Mouse (Mus musculus): ENCODE measurements at regions not wholly inside any gene's neighbourhood (a gene's known extent, or its start where the extent isn't known, plus 50 kb on each side); places are given as distances from the start of the nearest gene placed in this dataset.
A peak's percentile ranks its signal among the peaks of the same experiment; 100 is the strongest.

DNA sequence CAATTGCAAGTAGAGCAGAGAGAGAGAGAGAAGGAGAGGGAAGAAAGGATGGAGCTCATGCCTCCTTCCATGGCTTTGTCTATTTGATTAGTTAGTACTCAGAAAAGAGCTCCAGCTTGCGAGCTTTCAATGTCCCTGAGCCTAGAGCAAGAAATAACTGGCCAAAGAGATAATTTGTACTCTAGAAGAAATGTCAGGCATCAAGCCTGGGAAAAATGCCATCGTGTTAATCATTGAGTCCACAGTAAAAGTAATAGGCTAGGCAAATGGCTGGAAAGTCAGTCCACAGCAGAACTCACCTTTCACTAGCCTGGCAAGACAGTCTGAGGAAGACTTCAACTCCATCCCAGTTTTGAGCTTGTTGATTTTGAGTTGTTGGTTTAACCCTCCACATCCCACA is 129.1 kb upstream of the Htr2a start:
- WGBS = 65% methylated on average over 2 of the region's 2 CpGs
- Histone ChIP-seq H3K27ac (replicated peaks) (no peak overlapping the region), H3K4me3 (no peak overlapping the region), H3K27me3 (no peaks in the 10 kb centered on the region), H3K4me1 (no peaks in the 10 kb centered on the region), H3K36me3 (no peaks in the 10 kb centered on the region), H3K9ac (replicated peaks) (no peak overlapping the region), H3K9me3 (no peaks in the 10 kb centered on the region), H3K4me2 (replicated peaks) (no peak overlapping the region)
- no peak for ATAC-seq (replicated peaks)

GRCm38 (mm10) chr14:74516451-74516850 is 124.2 kb upstream of the Htr2a start:
- WGBS = 95% methylated on average over 3 of the region's 3 CpGs
- Histone ChIP-seq H3K27ac (replicated peaks) (no peak overlapping the region), H3K4me3 (no peak overlapping the region), H3K4me2 (replicated peaks) (no peak overlapping the region), H3K9ac (replicated peaks) (no peak overlapping the region), H3K27me3 (no peaks in the 10 kb centered on the region), H3K36me3 (no peaks in the 10 kb centered on the region), H3K4me1 (no peaks in the 10 kb centered on the region), H3K9me3 (no peaks in the 10 kb centered on the region)
- no peak for ATAC-seq (replicated peaks)

- WGBS = 70% methylated on average over 6 of the region's 6 CpGs
- no peak for ATAC-seq (replicated peaks)
- Histone ChIP-seq H3K36me3 (no peaks in the 10 kb centered on the region), H3K4me2 (replicated peaks) (no peak overlapping the region), H3K9me3 (no peaks in the 10 kb centered on the region), H3K4me1 (no peaks in the 10 kb centered on the region), H3K27ac (replicated peaks) (no peak overlapping the region), H3K9ac (replicated peaks) (no peak overlapping the region), H3K4me3 (no peak overlapping the region), H3K27me3 (no peaks in the 10 kb centered on the region)
Measured at GRCm38 (mm10) chr14:74519531-74519930, 121.1 kb upstream of the Htr2a start.

- WGBS = 91% methylated on average over 3 of the region's 3 CpGs
- no peak overlapping the region for H3K4me3 ChIP-seq
- no peak for ATAC-seq (replicated peaks)
Measured at GRCm38 (mm10) chr14:74521669-74522068, 119.0 kb upstream of the Htr2a start.

DNA sequence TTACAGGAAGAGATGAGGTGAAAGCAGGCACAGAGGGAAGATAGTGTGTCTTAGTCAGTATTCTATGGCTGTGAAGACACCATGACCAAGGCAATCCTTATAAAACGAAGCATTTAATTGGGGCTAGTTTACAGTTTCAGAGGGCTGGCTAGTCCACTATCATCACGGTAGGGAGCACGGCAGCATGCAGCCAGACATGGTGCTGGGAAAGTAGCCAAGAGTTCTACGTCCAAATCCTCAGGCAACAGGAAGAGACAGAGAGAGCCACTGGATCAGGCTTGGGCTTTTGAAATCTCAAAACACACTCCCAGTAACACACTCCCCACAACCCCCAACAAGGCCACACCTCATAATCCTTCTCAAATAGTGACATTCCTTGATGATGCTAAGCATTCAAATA is 113.4 kb upstream of the Htr2a start:
- H3K9me3 ChIP-seq = no peaks in the 10 kb centered on the region
- H3K36me3 ChIP-seq = no peaks in the 10 kb centered on the region
- H3K4me1 ChIP-seq = peaks cover 12% of the 10 kb centered on the region
- WGBS = 57% methylated on average over 4 of the region's 4 CpGs
- no peak overlapping the region for H3K4me3 ChIP-seq
- no peaks in the 10 kb centered on the region for H3K27me3 ChIP-seq
- no peak for ATAC-seq (replicated peaks)
- no peak overlapping the region for H3K27ac ChIP-seq (replicated peaks)
- H3K9ac ChIP-seq (replicated peaks) = no peak overlapping the region
- no peak overlapping the region for H3K4me2 ChIP-seq (replicated peaks)

More at GRCm38 (mm10) chr14:74521669-74522068, 119.0 kb upstream of the Htr2a start:
- no peaks in the 10 kb centered on the region for H3K27me3 ChIP-seq
- H3K4me1 ChIP-seq = no peaks in the 10 kb centered on the region
- no peak overlapping the region for H3K9ac ChIP-seq (replicated peaks)
- no peaks in the 10 kb centered on the region for H3K9me3 ChIP-seq
- H3K4me2 ChIP-seq (replicated peaks) = no peak overlapping the region
- H3K36me3 ChIP-seq = no peaks in the 10 kb centered on the region
- no peak overlapping the region for H3K27ac ChIP-seq (replicated peaks)

DNA sequence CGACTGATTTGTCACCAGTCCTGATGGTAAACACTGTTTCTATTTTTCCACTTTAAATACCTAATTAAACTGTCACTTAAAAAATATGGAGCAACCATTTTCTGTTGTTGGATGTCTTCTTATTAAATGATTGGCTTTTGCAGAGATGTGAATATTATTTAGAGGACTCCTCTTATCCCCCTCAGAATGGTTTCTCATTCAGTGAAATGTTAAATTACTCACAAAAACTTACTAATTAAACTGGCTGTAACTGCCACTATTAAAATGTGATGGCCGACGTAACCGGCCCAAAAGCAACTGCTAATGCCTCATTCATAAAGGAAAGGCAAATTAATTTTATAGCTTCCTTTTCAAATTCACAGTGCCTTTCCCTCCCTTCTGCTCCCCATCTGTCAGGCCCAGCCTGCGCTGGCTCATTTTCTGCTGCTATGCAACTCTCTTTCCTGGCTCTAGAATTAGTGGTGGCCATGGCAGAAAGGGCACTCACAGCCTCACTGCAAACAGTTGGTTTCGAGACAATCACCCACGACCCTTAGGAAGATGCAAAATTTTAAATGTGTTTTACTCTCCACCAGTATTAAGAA is 111.2 kb upstream of the Htr2a start:
- no peak overlapping the region for H3K4me3 ChIP-seq
- no peak overlapping the region for H3K4me2 ChIP-seq (replicated peaks)
- ATAC-seq (replicated peaks) = peak; percentile 85
- H3K27me3 ChIP-seq = no peaks in the 10 kb centered on the region
- H3K4me1 ChIP-seq = peaks cover 12% of the 10 kb centered on the region
- H3K27ac ChIP-seq (replicated peaks) = peak overlapping the region; percentile 34; the same call in 1 of the 2 replicates
- no peaks in the 10 kb centered on the region for H3K9me3 ChIP-seq
- no peak overlapping the region for H3K9ac ChIP-seq (replicated peaks)
- no peaks in the 10 kb centered on the region for H3K36me3 ChIP-seq
- WGBS = 45% methylated on average over 7 of the region's 7 CpGs

DNA sequence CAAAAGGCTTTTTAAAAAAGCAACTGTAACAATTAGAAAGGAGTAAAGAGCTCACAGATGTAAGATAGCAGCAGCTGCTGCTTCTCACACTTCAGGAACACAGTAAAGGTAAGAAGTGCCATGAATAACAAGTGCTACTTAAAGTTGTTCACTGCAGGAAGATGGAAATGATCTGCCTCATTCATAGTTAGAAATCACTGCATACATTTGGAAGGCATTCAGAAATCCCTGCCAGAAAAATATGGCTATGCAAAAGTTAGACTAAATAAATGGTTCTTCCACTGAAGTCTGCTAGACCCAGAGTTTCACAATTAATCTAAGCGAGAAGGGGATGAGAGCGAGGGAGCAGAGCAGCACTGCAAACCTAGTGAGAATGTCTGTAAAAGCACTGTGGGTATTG is 102.5 kb upstream of the Htr2a start:
- Histone ChIP-seq H3K27me3 (no peaks in the 10 kb centered on the region), H3K4me1 (no peaks in the 10 kb centered on the region), H3K4me3 (no peak overlapping the region), H3K9me3 (no peaks in the 10 kb centered on the region), H3K27ac (replicated peaks) (no peak overlapping the region), H3K36me3 (no peaks in the 10 kb centered on the region), H3K9ac (replicated peaks) (no peak overlapping the region), H3K4me2 (replicated peaks) (no peak overlapping the region)
- ATAC-seq (replicated peaks) = no peak
- WGBS = 82% methylated on average over 2 of the region's 2 CpGs

GRCm38 (mm10) chr14:74544028-74544427 is 96.6 kb upstream of the Htr2a start:
- H3K4me3 ChIP-seq = no peak overlapping the region
- H3K27ac ChIP-seq (replicated peaks) = no peak overlapping the region
- no peak overlapping the region for H3K4me2 ChIP-seq (replicated peaks)
- ATAC-seq (replicated peaks) = no peak
- no peaks in the 10 kb centered on the region for H3K4me1 ChIP-seq
- H3K36me3 ChIP-seq = no peaks in the 10 kb centered on the region
- no peaks in the 10 kb centered on the region for H3K9me3 ChIP-seq
- H3K9ac ChIP-seq (replicated peaks) = no peak overlapping the region
- 87% methylated on average over 3 of the region's 3 CpGs for WGBS
- no peaks in the 10 kb centered on the region for H3K27me3 ChIP-seq

DNA sequence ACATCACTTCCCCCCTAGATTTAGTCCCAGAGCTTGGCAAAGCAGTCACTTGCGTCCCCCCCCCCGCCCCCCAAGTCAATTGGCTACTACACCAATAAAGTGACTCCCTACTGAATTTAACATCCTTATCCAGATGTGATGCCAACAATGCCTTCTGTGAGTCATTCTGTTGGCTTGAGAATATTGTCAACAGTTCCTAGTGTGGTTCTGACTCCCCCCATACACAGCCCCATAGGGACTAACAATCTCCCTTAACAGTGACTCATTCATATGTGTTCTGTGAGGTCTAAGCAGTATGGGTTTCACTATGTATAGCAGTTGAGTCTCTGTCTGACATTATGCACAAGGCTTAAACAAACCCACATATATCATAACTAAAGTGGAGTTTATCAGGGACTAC is 89.5 kb upstream of the Htr2a start:
- Histone ChIP-seq H3K4me3 (no peak overlapping the region), H3K36me3 (no peaks in the 10 kb centered on the region), H3K4me2 (replicated peaks) (no peak overlapping the region), H3K27ac (replicated peaks) (no peak overlapping the region), H3K27me3 (no peaks in the 10 kb centered on the region), H3K9me3 (no peaks in the 10 kb centered on the region), H3K4me1 (no peaks in the 10 kb centered on the region), H3K9ac (replicated peaks) (no peak overlapping the region)
- 98% methylated on average over 2 of the region's 2 CpGs for WGBS
- ATAC-seq (replicated peaks) = no peak

GRCm38 (mm10) chr14:74553636-74554035 is 87.0 kb upstream of the Htr2a start:
- 60% methylated on average over 1 of the region's 1 CpGs for WGBS
- H3K4me2 ChIP-seq (replicated peaks) = no peak overlapping the region
- ATAC-seq (replicated peaks) = no peak

GRCm38 (mm10) chr14:74558359-74558758 is 82.3 kb upstream of the Htr2a start:
- Histone ChIP-seq H3K4me3 (no peak overlapping the region), H3K27me3 (no peaks in the 10 kb centered on the region), H3K27ac (replicated peaks) (no peak overlapping the region), H3K4me2 (replicated peaks) (no peak overlapping the region), H3K9ac (replicated peaks) (no peak overlapping the region), H3K9me3 (no peaks in the 10 kb centered on the region), H3K36me3 (no peaks in the 10 kb centered on the region), H3K4me1 (no peaks in the 10 kb centered on the region)
- WGBS = 67% methylated on average over 5 of the region's 5 CpGs
- ATAC-seq (replicated peaks) = no peak

More at GRCm38 (mm10) chr14:74553636-74554035, 87.0 kb upstream of the Htr2a start:
- Histone ChIP-seq H3K27ac (replicated peaks) (no peak overlapping the region), H3K36me3 (no peaks in the 10 kb centered on the region), H3K9ac (replicated peaks) (no peak overlapping the region), H3K27me3 (no peaks in the 10 kb centered on the region), H3K9me3 (no peaks in the 10 kb centered on the region), H3K4me3 (no peak overlapping the region), H3K4me1 (no peaks in the 10 kb centered on the region)

Data from forebrain, embryonic 15.5 days (tissue).